14 mouse cellular contexts compared by ENCODE assay signal in the genomic region with DNA sequence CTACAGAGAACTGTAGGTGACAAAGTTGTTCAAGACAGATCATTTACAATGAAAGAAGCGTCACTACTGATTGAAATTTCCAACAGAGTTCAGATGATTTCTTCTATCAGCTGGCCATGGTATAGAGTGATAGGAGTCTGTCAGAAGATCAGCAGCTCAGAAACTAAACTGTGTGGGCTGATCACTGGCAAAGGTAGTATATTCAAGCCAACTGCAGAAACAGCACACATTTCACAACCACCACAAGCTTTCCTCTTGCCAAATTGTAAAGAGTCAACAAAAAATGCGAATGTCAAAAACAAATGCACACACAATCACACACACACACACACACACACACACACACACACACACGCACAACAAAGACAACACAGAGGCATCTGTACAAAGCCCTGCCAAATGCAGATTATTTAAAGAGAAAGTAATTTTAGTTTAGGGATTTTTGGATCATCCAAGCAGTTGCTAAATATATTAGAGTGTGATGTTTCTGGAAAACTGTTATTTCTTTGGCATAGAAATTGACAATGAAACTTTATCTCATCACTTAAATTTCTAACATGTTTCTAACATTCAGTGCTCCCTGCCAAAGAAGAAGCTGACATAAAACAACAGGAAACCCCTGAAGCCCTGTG.
"Had no signal": no experiment of that assay in that cellular context is flagged by ENCODE, and none has a peak within 500 bp of the region (broad histone marks: within the 10 kb centered on the region; RNA-seq: fewer than 3 reads in every experiment).

No protein-coding gene starts in this region.

- H3K4me1 ChIP-seq: kidney, embryonic 15.5 days; limb, embryonic 13.5 days; midbrain, embryonic 12.5 days; neural tube, embryonic 13.5 days had no signal

- H3K4me2 ChIP-seq: kidney, embryonic 15.5 days; limb, embryonic 13.5 days; liver, embryonic 11.5 days; lung, embryonic 14.5 days; midbrain, embryonic 12.5 days; neural tube, embryonic 13.5 days had no signal

- H3K9me3 ChIP-seq: kidney, embryonic 15.5 days; limb, embryonic 13.5 days; midbrain, embryonic 12.5 days; neural tube, embryonic 13.5 days had no signal

- H3K36me3 ChIP-seq: kidney, embryonic 15.5 days; limb, embryonic 13.5 days; midbrain, embryonic 12.5 days; neural tube, embryonic 13.5 days had no signal

- H3K27me3 ChIP-seq: kidney, embryonic 15.5 days; limb, embryonic 13.5 days; midbrain, embryonic 12.5 days; neural tube, embryonic 13.5 days had no signal

- H3K27ac ChIP-seq: kidney, embryonic 15.5 days; limb, embryonic 13.5 days; midbrain, embryonic 12.5 days; neural tube, embryonic 13.5 days had no signal

- ATAC-seq: intestine, embryonic 16.5 days; midbrain, embryonic 16.5 days had no signal

- H3K9ac ChIP-seq: kidney, embryonic 15.5 days; limb, embryonic 13.5 days; lung, embryonic 14.5 days; midbrain, embryonic 12.5 days; neural tube, embryonic 13.5 days had no signal

- H3K4me3 ChIP-seq: kidney, embryonic 15.5 days; limb, embryonic 13.5 days; midbrain, embryonic 12.5 days; neural tube, embryonic 13.5 days had no signal

- DNase-seq: kidney, adult 2 months; kidney, postnatal 14 days; layer of hippocampus, postnatal 36 days; left cerebral cortex, postnatal 4 days; lung, embryonic 14.5 days; lung, postnatal 14 days; thymus, postnatal 4 days had no signal
